Mouse (Mus musculus) embryonic facial prominence, embryonic 10.5 days (tissue): ENCODE measurements around the gene Poln. TPM values are rescaled to one million over a fixed set of nuclear protein-coding genes. Genes with fewer than 3 reads are reported as not detected.
A peak's percentile ranks its signal among the peaks of the same experiment; 100 is the strongest.

Experiments used
- DNase-seq: peaks from one replicate; pipeline ENCODE4 v3.0.0-alpha.2; 2017; ENCODE audit warnings: low spot score
- H3K27ac ChIP-seq: fragments of 300-500 bp; sonication (generic); replicated peaks from 2 replicates; pipeline ENCODE4 v1.5.1; 2016; ENCODE audit warnings: mild to moderate bottlenecking
- H3K27me3 ChIP-seq: fragments of 300-500 bp; sonication (generic); replicated peaks from 2 replicates; pipeline ENCODE4 v1.6.1; 2016; ENCODE audit warnings: low read depth, mild to moderate bottlenecking; ENCODE audit not compliant: poor library complexity, severe bottlenecking
- H3K36me3 ChIP-seq: fragments of 300-500 bp; sonication (generic); replicated peaks from 2 replicates; pipeline ENCODE4 v1.6.1; 2016; ENCODE audit warnings: mild to moderate bottlenecking, moderate library complexity
- H3K4me1 ChIP-seq: fragments of 300-500 bp; sonication (generic); 2 replicates; pipeline ENCODE4 v1.6.1; 2016
- H3K4me3 ChIP-seq: fragments of 300-500 bp; sonication (generic); 2 replicates; pipeline ENCODE4 v1.5.1; 2016; ENCODE audit warnings: mild to moderate bottlenecking, moderate library complexity
- H3K9me3 ChIP-seq: fragments of 300-500 bp; sonication (generic); 2 replicates; pipeline ENCODE4 v1.6.1; 2016; ENCODE audit warnings: mild to moderate bottlenecking
- WGBS: fragments of 180-500 bp; shearing (Covaris S2); methylation state at CpG from one replicate; pipeline ENCODE4 v1.1.7; 2016; 5-methylcytosine and 5-hydroxymethylcytosine counted together
- polyA plus RNA-seq: library from polyadenylated mRNA; unstranded; fragments of >200 nt; fragmentation: Nextera tagmentation; extraction: Ambion mirVana; gene quantifications from 2 replicates; pipeline ENCODE4 v1.2.1, GENCODE M21; 2016

Poln gene
- polyA plus RNA-seq, 1 experiment from 2014 or later, result 0.69 TPM

DNA sequence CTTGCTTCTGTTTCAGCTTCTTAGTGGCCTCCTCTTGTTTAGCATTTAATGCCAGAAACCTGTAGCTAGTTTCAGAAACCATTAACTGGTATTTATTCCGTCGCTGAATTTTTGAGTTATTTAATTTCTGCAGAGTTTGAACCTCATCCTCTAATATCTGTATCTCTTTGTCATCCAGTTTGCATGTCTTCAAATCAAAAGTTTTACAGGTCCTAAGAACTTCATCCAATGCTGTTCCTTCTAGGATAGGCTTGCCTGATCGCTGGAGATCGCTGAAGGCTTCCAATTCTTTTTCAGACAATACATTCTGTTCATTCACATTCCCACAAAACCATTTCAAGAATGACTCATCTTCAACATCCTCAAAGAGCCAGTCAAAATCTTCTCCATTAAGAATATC is 1.4 kb downstream of the Poln start:
- H3K27ac ChIP-seq, result no peak overlapping the region
- peaks cover 28% of the 10 kb centered on the region for H3K4me1 ChIP-seq
- DNase-seq, result no peak
- no peaks in the 10 kb centered on the region for H3K9me3 ChIP-seq
- peaks cover 26% of the 10 kb centered on the region for H3K36me3 ChIP-seq
- 85% methylated on average over 4 of the region's 4 CpGs for WGBS
- peak overlapping the region; percentile 82 for H3K4me3 ChIP-seq
- H3K27me3 ChIP-seq, result no peaks in the 10 kb centered on the region

DNA sequence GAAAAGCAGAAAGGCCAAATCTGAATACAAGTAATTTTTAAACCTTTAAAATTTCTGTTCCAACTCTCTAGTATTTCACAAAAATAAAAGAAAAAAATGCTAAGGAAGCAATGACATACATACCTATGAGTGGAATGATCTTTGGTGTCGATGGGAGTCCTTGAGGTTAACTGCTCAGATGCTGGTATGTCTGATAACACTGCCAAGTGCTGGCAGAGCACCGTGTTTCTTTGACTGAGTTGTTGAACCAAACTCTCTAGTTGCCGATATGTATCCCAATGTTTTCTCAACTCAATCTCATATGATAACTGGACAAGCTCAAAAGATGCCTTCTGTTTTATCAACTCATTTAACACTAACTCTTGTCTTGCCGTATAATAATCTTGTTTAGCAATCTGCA is 3.5 kb downstream of the Poln start:
- Histone ChIP-seq H3K9me3 (no peaks in the 10 kb centered on the region), H3K4me3 (0 out of 2 replicates have a peak overlapping the region, but pooled peaks have one; percentile 13), H3K27ac (no peak overlapping the region), H3K27me3 (no peaks in the 10 kb centered on the region), H3K36me3 (peaks cover 43% of the 10 kb centered on the region), H3K4me1 (peaks cover 28% of the 10 kb centered on the region)
- DNase-seq, result no peak
- WGBS, result 85% methylated on average over 4 of the region's 4 CpGs

DNA sequence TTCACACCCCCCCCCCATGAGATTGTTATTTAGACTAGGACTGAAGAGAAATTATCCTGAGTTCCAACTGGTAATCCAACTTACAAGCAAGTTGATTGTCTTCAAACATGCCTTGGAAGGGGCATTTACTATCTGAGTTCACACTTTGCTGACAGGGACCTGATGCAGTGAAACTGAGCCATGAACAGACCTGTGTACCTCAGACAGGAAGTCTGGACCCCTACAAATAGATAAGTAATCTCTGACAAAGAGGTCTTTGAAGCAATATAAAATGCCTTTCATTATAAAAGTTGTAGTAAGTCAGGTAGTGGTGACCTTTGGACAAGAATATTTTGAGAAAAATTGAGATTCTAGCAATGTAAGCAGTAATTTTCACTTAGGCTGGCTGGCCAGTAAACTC is 20.8 kb downstream of the Poln start:
- Histone ChIP-seq H3K36me3 (peaks cover 18% of the 10 kb centered on the region), H3K4me3 (no peak overlapping the region), H3K9me3 (no peaks in the 10 kb centered on the region; the same call in 1 of the 2 replicates), H3K27me3 (no peaks in the 10 kb centered on the region), H3K27ac (no peak overlapping the region), H3K4me1 (no peaks in the 10 kb centered on the region)
- DNase-seq, result no peak

DNA sequence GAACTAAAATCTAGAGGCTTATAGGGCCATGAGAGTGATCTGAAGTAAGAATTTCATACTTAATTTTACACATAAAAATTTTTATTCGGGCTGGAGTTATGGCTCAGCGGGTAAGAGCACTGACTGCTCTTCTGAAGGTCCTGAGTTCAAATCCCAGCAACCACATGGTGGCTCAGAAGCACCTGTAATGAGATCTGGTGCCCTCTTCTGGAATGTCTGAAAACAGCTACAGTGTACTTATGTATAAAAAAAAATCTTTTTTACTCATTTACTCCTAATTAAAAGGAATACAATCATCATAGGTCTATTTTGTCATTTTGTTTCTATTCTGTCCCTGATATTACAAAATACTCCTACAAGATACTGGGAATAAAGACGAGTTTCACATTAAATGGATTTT is 21.7 kb downstream of the Poln start:
- WGBS, result 88% methylated on average over 3 of the region's 3 CpGs
- no peak overlapping the region for H3K4me3 ChIP-seq
- no peaks in the 10 kb centered on the region for H3K27me3 ChIP-seq
- H3K9me3 ChIP-seq, result no peaks in the 10 kb centered on the region
- no peak overlapping the region for H3K27ac ChIP-seq
- H3K36me3 ChIP-seq, result peaks cover 8% of the 10 kb centered on the region
- no peak for DNase-seq
- no peaks in the 10 kb centered on the region for H3K4me1 ChIP-seq

DNA sequence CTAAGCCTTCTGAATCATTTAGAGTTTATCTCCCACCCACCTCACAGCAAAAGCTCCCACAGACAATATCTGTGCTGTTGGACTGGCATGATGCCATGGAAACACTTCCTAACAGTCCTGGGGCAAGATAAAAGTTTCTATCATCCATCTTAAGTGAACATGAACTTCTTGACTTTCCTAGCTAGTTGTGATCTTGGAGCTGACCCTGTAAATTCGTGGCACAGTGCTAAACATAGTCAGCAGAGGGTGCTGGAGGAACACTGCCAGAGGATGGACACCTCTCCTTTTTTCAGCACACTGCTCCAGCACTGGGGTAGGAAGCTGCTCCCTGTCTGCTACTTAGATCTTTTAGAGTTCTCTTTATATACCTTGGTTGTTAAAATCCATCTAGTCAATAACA is 29.5 kb downstream of the Poln start:
- no peaks in the 10 kb centered on the region for H3K9me3 ChIP-seq
- H3K27ac ChIP-seq, result no peak overlapping the region
- H3K4me1 ChIP-seq, result no peaks in the 10 kb centered on the region
- H3K4me3 ChIP-seq, result no peak overlapping the region
- H3K36me3 ChIP-seq, result no peaks in the 10 kb centered on the region
- 3% methylated on average over 1 of the region's 1 CpGs for WGBS
- no peaks in the 10 kb centered on the region for H3K27me3 ChIP-seq
- peak; percentile 17 for DNase-seq

DNA sequence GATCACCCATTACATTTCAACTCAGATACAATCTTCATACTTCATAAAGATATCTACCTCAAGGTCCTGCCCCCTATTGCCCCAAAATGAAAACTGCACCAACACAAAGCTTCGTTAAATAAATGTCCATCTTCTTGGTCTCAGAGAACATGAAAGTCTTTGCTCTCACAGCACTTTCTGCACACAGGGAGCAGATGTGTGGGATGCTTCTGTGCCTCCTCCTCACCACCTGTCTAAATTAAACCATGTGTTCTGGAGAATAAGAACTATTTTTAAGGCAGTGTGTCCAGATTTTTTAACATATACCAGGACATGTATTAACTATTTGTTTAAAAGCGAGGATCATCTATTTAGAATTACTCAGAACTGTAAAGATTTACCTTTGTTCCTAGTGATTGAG is 36.5 kb downstream of the Poln start:
- Histone ChIP-seq H3K27me3 (no peaks in the 10 kb centered on the region), H3K36me3 (no peaks in the 10 kb centered on the region), H3K4me3 (no peak overlapping the region), H3K9me3 (no peaks in the 10 kb centered on the region), H3K4me1 (no peaks in the 10 kb centered on the region), H3K27ac (no peak overlapping the region)
- no peak for DNase-seq
- WGBS, result 80% methylated on average over 2 of the region's 2 CpGs

DNA sequence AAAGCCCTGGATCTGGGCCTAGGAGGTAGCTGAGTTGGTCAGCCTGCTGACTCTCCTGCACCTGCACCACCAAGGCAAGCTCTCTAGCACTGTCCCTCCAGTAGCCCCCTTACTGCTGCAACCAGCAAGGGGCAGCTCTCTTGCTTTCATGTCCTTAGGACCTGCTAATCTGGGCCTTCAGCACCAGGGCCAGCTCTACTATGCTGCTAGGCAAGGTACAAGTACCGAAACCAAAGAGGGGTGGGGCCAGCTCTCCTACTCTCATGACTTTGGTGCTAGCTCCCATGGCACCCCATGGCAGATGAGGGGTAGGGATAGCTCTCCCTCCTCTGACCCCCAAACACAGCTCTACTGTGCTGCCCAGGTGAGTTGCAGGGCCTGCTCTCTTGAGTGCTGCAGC is 45.1 kb downstream of the Poln start:
- DNase-seq, result peak; percentile 12
- Histone ChIP-seq H3K4me3 (no peak overlapping the region), H3K9me3 (no peaks in the 10 kb centered on the region), H3K36me3 (no peaks in the 10 kb centered on the region), H3K27ac (no peak overlapping the region), H3K4me1 (no peaks in the 10 kb centered on the region), H3K27me3 (no peaks in the 10 kb centered on the region)
- WGBS, result 19% methylated on average over 1 of the region's 1 CpGs

DNA sequence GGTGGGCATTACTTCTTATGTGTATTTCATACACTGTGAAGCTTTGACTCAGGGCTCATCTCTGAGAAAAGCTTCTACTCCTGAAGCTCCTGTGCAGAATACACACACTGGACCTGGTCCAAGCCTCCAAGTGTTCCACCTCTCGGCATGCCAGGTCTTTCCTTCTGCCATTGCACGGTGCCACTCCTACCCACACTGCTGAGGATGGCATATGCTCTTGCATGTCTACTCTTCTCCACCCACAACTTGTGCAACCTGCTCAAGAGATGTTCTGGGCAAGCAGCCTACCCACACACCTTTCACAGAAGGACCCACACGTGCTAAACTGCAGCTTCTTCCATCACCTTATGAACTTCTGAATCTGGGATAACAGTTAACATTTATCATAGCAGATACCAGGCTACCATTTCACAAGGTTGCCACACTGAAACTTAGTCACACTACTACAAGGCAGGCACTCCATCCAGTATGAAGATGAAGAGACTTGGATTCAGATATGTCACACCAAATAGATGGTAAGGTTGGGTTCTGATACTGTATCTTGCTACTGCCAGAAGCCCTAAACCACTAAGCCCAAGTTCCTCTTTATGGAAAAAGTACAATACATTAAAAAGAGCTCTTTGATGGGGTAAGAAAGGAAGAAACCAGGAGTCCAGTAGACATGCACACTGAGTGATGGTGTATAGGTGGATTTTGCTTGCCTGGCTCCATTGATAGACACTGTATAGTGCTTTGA is 50.0 kb downstream of the Poln start:
- H3K36me3 ChIP-seq, result no peaks in the 10 kb centered on the region
- H3K27ac ChIP-seq, result no peak overlapping the region
- WGBS, result 82% methylated on average over 3 of the region's 3 CpGs
- H3K9me3 ChIP-seq, result no peaks in the 10 kb centered on the region
- no peak overlapping the region for H3K4me3 ChIP-seq
- H3K4me1 ChIP-seq, result no peaks in the 10 kb centered on the region
- no peak for DNase-seq
- no peaks in the 10 kb centered on the region for H3K27me3 ChIP-seq

DNA sequence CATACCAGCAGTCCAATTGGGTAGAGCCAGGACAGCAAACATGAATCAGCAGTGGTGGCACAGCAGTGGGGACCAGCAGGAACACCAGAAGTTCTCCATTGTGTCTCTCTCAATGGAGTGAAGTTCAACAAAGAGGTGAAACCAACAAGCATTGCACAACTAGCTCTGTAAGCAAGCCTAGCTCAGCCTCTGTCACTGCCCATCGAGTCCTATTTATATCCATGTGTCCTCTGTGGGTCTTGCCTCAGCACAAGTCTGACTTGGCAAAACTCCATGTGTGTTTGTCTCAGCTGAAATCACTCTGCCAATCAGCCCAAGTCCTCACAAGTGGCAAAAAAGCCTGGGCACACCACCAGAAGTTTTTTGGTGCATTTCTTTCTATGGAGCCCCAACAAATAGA is 63.6 kb downstream of the Poln start:
- 77% methylated on average over 1 of the region's 1 CpGs for WGBS
- no peaks in the 10 kb centered on the region for H3K36me3 ChIP-seq
- no peak overlapping the region for H3K4me3 ChIP-seq
- no peaks in the 10 kb centered on the region for H3K4me1 ChIP-seq
- no peaks in the 10 kb centered on the region for H3K9me3 ChIP-seq
- H3K27ac ChIP-seq, result no peak overlapping the region
- H3K27me3 ChIP-seq, result no peaks in the 10 kb centered on the region
- DNase-seq, result no peak

DNA sequence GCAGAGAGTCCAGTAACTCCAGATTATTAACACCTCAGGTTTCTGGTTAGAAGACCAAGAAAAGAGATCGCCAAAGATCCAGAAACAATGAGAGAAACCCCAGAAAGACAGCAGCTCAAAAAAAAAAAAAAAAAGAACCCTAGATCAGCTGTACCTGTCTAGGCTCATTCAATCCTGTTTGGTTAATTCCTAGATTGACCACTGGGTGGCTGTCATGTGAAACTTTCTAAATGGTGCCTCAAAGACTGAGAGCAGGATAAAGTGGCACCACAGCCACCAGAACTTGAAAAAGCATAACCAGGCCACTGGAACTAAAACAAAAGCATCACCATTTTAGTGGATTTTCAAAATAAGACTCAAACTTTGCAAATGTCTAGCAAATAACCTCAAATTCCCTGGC is 71.9 kb downstream of the Poln start:
- Histone ChIP-seq H3K4me1 (no peaks in the 10 kb centered on the region), H3K27ac (no peak overlapping the region), H3K27me3 (no peaks in the 10 kb centered on the region), H3K36me3 (no peaks in the 10 kb centered on the region), H3K9me3 (no peaks in the 10 kb centered on the region), H3K4me3 (no peak overlapping the region)
- WGBS, result 16% methylated on average over 1 of the region's 1 CpGs
- DNase-seq, result peak; percentile 11

DNA sequence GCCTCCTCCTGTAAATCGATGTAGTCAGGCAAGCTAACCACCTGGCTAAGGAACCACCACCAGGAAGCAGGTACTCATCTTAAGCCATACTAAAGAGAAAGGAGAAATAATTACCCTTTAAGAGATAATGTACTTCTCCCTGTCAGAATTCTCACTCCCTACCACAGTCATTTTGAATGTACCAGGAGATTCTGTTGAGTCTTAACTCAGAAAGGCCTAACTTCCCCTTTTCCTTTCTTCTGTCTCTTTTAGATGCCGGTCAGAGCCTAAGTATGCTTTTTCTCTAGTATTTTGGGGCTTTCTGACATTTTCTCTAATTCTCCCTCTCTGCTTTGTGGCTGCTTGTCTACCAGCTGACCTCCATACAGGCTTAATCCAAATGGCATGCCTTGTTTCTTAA is 76.2 kb downstream of the Poln start:
- Histone ChIP-seq H3K9me3 (no peaks in the 10 kb centered on the region), H3K36me3 (no peaks in the 10 kb centered on the region)
- 85% methylated on average over 2 of the region's 2 CpGs for WGBS

DNA sequence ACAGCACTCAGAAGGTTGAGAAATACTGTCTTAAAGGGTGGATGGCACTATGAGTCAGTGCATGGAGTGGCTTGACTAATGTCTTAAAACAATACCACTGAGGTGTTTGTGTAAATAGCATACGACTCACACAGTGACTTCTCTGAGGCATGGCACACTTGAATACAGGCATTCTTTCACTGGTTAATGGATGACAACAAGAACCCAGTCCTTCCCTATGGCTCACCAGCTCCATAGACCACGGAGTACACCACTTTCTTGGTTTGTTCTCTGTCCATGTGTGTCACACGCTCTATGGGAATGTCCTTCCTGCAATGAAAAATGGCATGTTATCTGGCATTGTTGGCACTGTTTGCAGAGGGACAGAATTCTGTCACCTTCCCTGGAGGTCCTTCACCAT is 136.7 kb downstream of the Poln start:
- H3K4me1 ChIP-seq, result no peaks in the 10 kb centered on the region
- no peaks in the 10 kb centered on the region for H3K9me3 ChIP-seq
- 72% methylated on average over 3 of the region's 3 CpGs for WGBS
- H3K36me3 ChIP-seq, result no peaks in the 10 kb centered on the region
- H3K27ac ChIP-seq, result no peak overlapping the region
- DNase-seq, result no peak
- H3K27me3 ChIP-seq, result no peaks in the 10 kb centered on the region
- no peak overlapping the region for H3K4me3 ChIP-seq

More for the DNA sequence above, 76.2 kb downstream of the Poln start:
- H3K27ac ChIP-seq, result no peak overlapping the region
- no peak overlapping the region for H3K4me3 ChIP-seq
- DNase-seq, result no peak
- H3K27me3 ChIP-seq, result no peaks in the 10 kb centered on the region
- no peaks in the 10 kb centered on the region for H3K4me1 ChIP-seq

DNA sequence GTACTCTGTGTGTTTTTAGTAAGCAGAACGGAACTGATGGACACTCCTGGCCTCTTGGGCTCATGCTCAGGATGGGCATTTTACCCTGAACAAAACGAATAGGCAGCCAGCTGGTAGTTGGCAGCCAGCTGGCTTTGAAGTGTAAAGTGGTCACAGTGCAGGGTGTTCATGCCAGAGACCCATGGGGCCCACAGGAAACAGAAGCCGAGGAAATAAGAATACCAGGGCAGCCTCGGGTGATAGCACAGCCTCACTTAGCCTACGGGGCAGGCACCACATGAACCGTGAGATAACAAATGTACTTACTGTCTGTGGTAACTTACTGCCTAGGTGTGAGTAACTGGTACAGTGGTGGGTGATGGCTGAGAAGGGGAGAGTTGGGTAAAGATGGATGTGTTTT is 138.2 kb downstream of the Poln start:
- Histone ChIP-seq H3K4me3 (no peak overlapping the region), H3K27ac (no peak overlapping the region), H3K36me3 (no peaks in the 10 kb centered on the region), H3K9me3 (no peaks in the 10 kb centered on the region), H3K4me1 (no peaks in the 10 kb centered on the region), H3K27me3 (no peaks in the 10 kb centered on the region)
- no peak for DNase-seq
- WGBS, result 77% methylated on average over 6 of the region's 6 CpGs
